Mouse (Mus musculus) liver, adult 2 months (tissue): ENCODE measurements at regions not wholly inside any gene's neighbourhood (a gene's known extent, or its start where the extent isn't known, plus 50 kb on each side); places are given as distances from the start of the nearest gene placed in this dataset.

ENCODE experiments used
- CTCF ChIP-seq: fragments of 200-500 bp; IDR thresholded peaks from 2 replicates; pipeline ENCODE4 v1.5.1; 2011; ENCODE audit warnings: low read depth, low read length, control low read depth
- POLR2A ChIP-seq: fragments of 200-500 bp; IDR thresholded peaks from 2 replicates; pipeline ENCODE4 v1.6.1; 2011; ENCODE audit warnings: low read length, control low read depth; ENCODE audit not compliant: insufficient read depth; ENCODE audit errors: extremely low read depth

- TF ChIP-seq POLR2A, result no peak
- TF ChIP-seq CTCF, result no peak
Observed at GRCm38 (mm10) chr12:16098840-16099239, 282.1 kb upstream of the Trib2 start.
